Mouse (Mus musculus): ENCODE results near the gene Igf1r. TPM values are rescaled to one million over a fixed set of nuclear protein-coding genes. Genes with fewer than 3 reads are reported as not detected.

The Igf1r gene
- polyA plus RNA-seq, 1 experiment from 2014 or later, result 2.7 TPM

- Histone ChIP-seq H3K4me1 (ENCODE audit: insufficient read depth) (peaks cover 20% of the 10 kb centered on the region), H3K27me3 (ENCODE audit: insufficient read depth, low read length) (0 out of 2 replicates have a peak, but pooled peaks cover 6% of the 10 kb centered on the region), H3K9me3 (ENCODE audit: low read length) (no peaks in the 10 kb centered on the region), H3K4me3 (ENCODE audit: low read depth, low read length) (no peak overlapping the region), H3K27ac (ENCODE audit: low read depth) (no peak overlapping the region), H3K36me3 (replicated peaks; ENCODE audit: insufficient read depth, low read length) (no peaks in the 10 kb centered on the region; the same call in 1 of the 2 replicates), H3K9ac (replicated peaks) (no peak overlapping the region), H3K4me2 (ENCODE audit: low read depth, low read length) (no peak overlapping the region)
- no peak for DNase-seq
- TF ChIP-seq CTCF (IDR thresholded peaks at IDR 0.05; ENCODE audit: low read depth) (no peak), EP300 (IDR thresholded peaks at IDR 0.05; ENCODE audit: low read depth) (no peak)
- ATAC-seq, result no peak
- WGBS (ENCODE audit: insufficient replicate concordance), result 83% methylated on average over 7 of the region's 7 CpGs
These were observed 30.8 kb downstream of the Igf1r start for GRCm38 (mm10) chr7:67983451-67983850.

GRCm38 (mm10) chr7:67985003-67985416 is 32.4 kb downstream of the Igf1r start:
- ATAC-seq (peak; percentile 75), DNase-seq (peak; percentile 49)
- Histone ChIP-seq H3K4me3 (ENCODE audit: low read depth, low read length) (no peak overlapping the region), H3K4me2 (ENCODE audit: low read depth, low read length) (peak overlapping the region; percentile 24), H3K36me3 (replicated peaks; ENCODE audit: insufficient read depth, low read length) (no peaks in the 10 kb centered on the region; the same call in 1 of the 2 replicates), H3K4me1 (ENCODE audit: insufficient read depth) (peaks cover 20% of the 10 kb centered on the region), H3K27ac (ENCODE audit: low read depth) (peak overlapping the region; percentile 35; the same call in 1 of the 2 replicates), H3K9me3 (ENCODE audit: low read length) (no peaks in the 10 kb centered on the region), H3K9ac (replicated peaks) (no peak overlapping the region), H3K27me3 (ENCODE audit: insufficient read depth, low read length) (0 out of 2 replicates have a peak, but pooled peaks cover 4% of the 10 kb centered on the region)
- TF ChIP-seq CTCF (IDR thresholded peaks at IDR 0.05; ENCODE audit: low read depth), result no peak
- TF ChIP-seq EP300 (IDR thresholded peaks at IDR 0.05; ENCODE audit: low read depth), result peak; percentile 93
- WGBS (ENCODE audit: insufficient replicate concordance), result 38% methylated on average over 5 of the region's 5 CpGs

- no peaks in the 10 kb centered on the region; the same call in 1 of the 2 replicates for H3K36me3 ChIP-seq (replicated peaks; ENCODE audit: insufficient read depth, low read length)
- peaks cover 20% of the 10 kb centered on the region for H3K4me1 ChIP-seq (ENCODE audit: insufficient read depth)
- H3K4me2 ChIP-seq (ENCODE audit: low read depth, low read length), result peak overlapping the region; percentile 24
- peak overlapping the region; percentile 35; the same call in 1 of the 2 replicates for H3K27ac ChIP-seq (ENCODE audit: low read depth)
- no peaks in the 10 kb centered on the region for H3K9me3 ChIP-seq (ENCODE audit: low read length)
- no peak overlapping the region for H3K9ac ChIP-seq (replicated peaks)
- H3K27me3 ChIP-seq (ENCODE audit: insufficient read depth, low read length), result 0 out of 2 replicates have a peak, but pooled peaks cover 4% of the 10 kb centered on the region
- H3K4me3 ChIP-seq (ENCODE audit: low read depth, low read length), result no peak overlapping the region
- no peak for DNase-seq
- WGBS (ENCODE audit: insufficient replicate concordance), result 43% methylated on average over 5 of the region's 5 CpGs
- peak; percentile 3; the same call in 1 of the 2 replicates for ATAC-seq
- TF ChIP-seq EP300 (IDR thresholded peaks at IDR 0.05; ENCODE audit: low read depth), result no peak
- no peak for TF ChIP-seq CTCF (IDR thresholded peaks at IDR 0.05; ENCODE audit: low read depth)
These were observed 32.9 kb downstream of the Igf1r start for GRCm38 (mm10) chr7:67985511-67985910.

- WGBS (ENCODE audit: insufficient replicate concordance), result 80% methylated on average over 10 of the region's 10 CpGs
These were observed 33.6 kb downstream of the Igf1r start for GRCm38 (mm10) chr7:67986277-67986676.

GRCm38 (mm10) chr7:67986816-67987215 is 34.2 kb downstream of the Igf1r start:
- no peak overlapping the region for H3K27ac ChIP-seq (ENCODE audit: low read depth)
- H3K9me3 ChIP-seq (ENCODE audit: low read length), result no peaks in the 10 kb centered on the region
- peaks cover 4% of the 10 kb centered on the region; the same call in 1 of the 2 replicates for H3K27me3 ChIP-seq (ENCODE audit: insufficient read depth, low read length)
- H3K36me3 ChIP-seq (replicated peaks; ENCODE audit: insufficient read depth, low read length), result no peaks in the 10 kb centered on the region; the same call in 1 of the 2 replicates
- H3K4me2 ChIP-seq (ENCODE audit: low read depth, low read length), result no peak overlapping the region
- H3K9ac ChIP-seq (replicated peaks), result no peak overlapping the region
- H3K4me1 ChIP-seq (ENCODE audit: insufficient read depth), result peaks cover 18% of the 10 kb centered on the region
- no peak overlapping the region for H3K4me3 ChIP-seq (ENCODE audit: low read depth, low read length)
- DNase-seq (no peak), ATAC-seq (no peak)
- TF ChIP-seq CTCF (IDR thresholded peaks at IDR 0.05; ENCODE audit: low read depth) (no peak), EP300 (IDR thresholded peaks at IDR 0.05; ENCODE audit: low read depth) (no peak)
- WGBS (ENCODE audit: insufficient replicate concordance), result 87% methylated on average over 11 of the region's 11 CpGs

More at GRCm38 (mm10) chr7:67986277-67986676, 33.6 kb downstream of the Igf1r start:
- Histone ChIP-seq H3K4me2 (ENCODE audit: low read depth, low read length) (no peak overlapping the region), H3K36me3 (replicated peaks; ENCODE audit: insufficient read depth, low read length) (no peaks in the 10 kb centered on the region; the same call in 1 of the 2 replicates), H3K27ac (ENCODE audit: low read depth) (no peak overlapping the region), H3K9ac (replicated peaks) (no peak overlapping the region), H3K9me3 (ENCODE audit: low read length) (no peaks in the 10 kb centered on the region), H3K27me3 (ENCODE audit: insufficient read depth, low read length) (peaks cover 4% of the 10 kb centered on the region; the same call in 1 of the 2 replicates), H3K4me1 (ENCODE audit: insufficient read depth) (peaks cover 20% of the 10 kb centered on the region), H3K4me3 (ENCODE audit: low read depth, low read length) (no peak overlapping the region)
- ATAC-seq, result no peak
- TF ChIP-seq CTCF (IDR thresholded peaks at IDR 0.05; ENCODE audit: low read depth) (no peak), EP300 (IDR thresholded peaks at IDR 0.05; ENCODE audit: low read depth) (no peak)
- no peak for DNase-seq

GRCm38 (mm10) chr7:67989376-67989775 is 36.7 kb downstream of the Igf1r start:
- H3K27me3 ChIP-seq (ENCODE audit: insufficient read depth, low read length), result peaks cover 2% of the 10 kb centered on the region; the same call in 1 of the 2 replicates
- no peaks in the 10 kb centered on the region for H3K9me3 ChIP-seq (ENCODE audit: low read length)
- no peak overlapping the region for H3K27ac ChIP-seq (ENCODE audit: low read depth)
- WGBS (ENCODE audit: insufficient replicate concordance), result 33% methylated on average over 2 of the region's 2 CpGs
- TF ChIP-seq EP300 (IDR thresholded peaks at IDR 0.05; ENCODE audit: low read depth), result no peak
- TF ChIP-seq CTCF (IDR thresholded peaks at IDR 0.05; ENCODE audit: low read depth), result no peak
- H3K9ac ChIP-seq (replicated peaks), result no peak overlapping the region
- no peaks in the 10 kb centered on the region; the same call in 1 of the 2 replicates for H3K36me3 ChIP-seq (replicated peaks; ENCODE audit: insufficient read depth, low read length)
- ATAC-seq (no peak), DNase-seq (no peak)
- H3K4me1 ChIP-seq (ENCODE audit: insufficient read depth), result peaks cover 15% of the 10 kb centered on the region
- no peak overlapping the region for H3K4me2 ChIP-seq (ENCODE audit: low read depth, low read length)
- no peak overlapping the region for H3K4me3 ChIP-seq (ENCODE audit: low read depth, low read length)

Data from liver, postnatal 0 days (tissue).